Mouse (Mus musculus) induced T-regulatory cell, adult 2 months (primary cell): ENCODE measurements at regions not wholly inside any gene's neighbourhood (a gene's known extent, or its start where the extent isn't known, plus 50 kb on each side); places are given as distances from the start of the nearest gene placed in this dataset.

Experiments used
- DNase-seq: peaks from one replicate; pipeline ENCODE4 v3.0.0-alpha.2; 2012; ENCODE audit warnings: low read depth

GRCm38 (mm10) chr10:17075576-17075975 is 647.4 kb upstream of the Cited2 start:
- DNase-seq, result no peak

DNA sequence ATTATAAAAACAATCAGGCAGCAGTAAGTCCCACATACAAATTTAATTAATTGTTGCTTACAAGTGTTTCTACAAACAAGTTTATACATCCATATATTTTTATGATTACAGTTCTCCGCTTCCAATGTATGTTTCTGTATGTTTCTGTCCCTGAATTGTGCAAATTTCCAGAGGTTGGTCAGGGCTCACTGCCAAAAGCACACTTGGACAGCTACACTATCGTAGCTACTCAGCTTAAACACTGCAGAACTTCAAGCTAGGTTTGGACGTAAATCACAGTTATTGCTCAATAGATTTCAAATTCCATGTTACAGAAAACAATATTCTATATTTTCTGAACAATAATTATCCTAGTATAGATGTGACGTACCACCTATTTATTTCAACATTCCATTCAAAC is 646.8 kb upstream of the Cited2 start:
- DNase-seq, result no peak

- no peak for DNase-seq
These were observed 645.4 kb upstream of the Cited2 start for GRCm38 (mm10) chr10:17077580-17077979.

DNA sequence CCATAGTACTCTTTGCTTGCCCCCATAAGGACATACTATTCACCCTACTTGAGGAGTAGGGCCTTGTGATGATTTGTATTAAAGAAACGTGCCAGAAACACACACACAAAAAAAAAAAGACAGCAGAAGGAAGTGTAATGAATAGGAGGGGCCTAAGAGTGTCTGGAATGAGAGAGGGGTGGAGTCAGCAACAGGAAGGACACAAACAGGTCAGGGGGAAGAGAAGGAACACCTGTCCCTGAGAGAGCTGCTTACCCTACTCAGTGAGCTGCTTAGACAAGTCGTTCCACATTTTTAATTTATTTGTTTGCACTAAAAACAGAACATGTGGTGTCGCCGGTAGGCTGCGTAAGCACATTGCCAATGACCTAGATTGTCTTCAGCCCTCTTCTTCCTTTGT is 642.2 kb upstream of the Cited2 start:
- DNase-seq, result no peak

- DNase-seq, result no peak
These were observed 640.1 kb upstream of the Cited2 start for GRCm38 (mm10) chr10:17082926-17083325.

- no peak for DNase-seq
These were observed 621.0 kb upstream of the Cited2 start for GRCm38 (mm10) chr10:17102065-17102464.

DNA sequence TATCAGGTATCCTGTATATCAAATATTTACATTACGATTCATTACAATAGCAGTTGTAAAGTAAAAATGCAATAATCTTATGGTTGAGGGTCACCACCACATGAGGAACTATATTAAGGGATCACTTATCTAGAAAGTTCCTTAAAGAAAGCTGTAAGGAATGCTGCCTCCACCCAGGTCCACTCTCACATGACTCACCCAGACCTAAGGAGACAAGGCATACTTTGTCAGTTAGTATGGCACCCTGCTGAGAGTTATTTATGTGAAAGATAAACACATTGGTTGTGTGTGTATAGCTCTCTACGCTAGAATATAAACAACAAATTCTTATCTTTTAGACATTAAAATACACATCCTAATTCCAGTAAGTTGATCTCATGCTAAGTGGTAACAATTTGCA is 619.6 kb upstream of the Cited2 start:
- DNase-seq, result no peak

GRCm38 (mm10) chr10:17106831-17107230 is 616.2 kb upstream of the Cited2 start:
- DNase-seq, result no peak

DNA sequence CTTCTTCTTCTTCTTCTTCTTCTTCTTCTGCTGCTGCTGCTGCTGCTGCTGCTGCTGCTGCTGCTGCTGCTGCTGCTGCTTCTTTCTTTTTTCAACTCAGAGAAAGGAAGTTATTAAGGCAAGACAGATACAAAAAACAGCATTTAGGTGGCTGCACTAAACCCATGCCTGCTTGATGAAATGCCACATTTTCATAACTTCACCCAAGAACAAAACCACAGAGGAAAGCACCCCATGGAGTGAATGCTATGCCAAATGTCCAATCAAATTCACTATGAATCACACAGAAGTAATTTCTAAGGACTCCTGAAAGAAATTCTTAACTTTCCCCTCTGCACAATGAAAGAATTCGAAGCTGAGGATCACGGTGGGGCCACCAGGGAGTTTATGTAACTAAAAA is 611.9 kb upstream of the Cited2 start:
- DNase-seq, result no peak

GRCm38 (mm10) chr10:17114805-17115204 is 608.2 kb upstream of the Cited2 start:
- DNase-seq, result no peak

DNA sequence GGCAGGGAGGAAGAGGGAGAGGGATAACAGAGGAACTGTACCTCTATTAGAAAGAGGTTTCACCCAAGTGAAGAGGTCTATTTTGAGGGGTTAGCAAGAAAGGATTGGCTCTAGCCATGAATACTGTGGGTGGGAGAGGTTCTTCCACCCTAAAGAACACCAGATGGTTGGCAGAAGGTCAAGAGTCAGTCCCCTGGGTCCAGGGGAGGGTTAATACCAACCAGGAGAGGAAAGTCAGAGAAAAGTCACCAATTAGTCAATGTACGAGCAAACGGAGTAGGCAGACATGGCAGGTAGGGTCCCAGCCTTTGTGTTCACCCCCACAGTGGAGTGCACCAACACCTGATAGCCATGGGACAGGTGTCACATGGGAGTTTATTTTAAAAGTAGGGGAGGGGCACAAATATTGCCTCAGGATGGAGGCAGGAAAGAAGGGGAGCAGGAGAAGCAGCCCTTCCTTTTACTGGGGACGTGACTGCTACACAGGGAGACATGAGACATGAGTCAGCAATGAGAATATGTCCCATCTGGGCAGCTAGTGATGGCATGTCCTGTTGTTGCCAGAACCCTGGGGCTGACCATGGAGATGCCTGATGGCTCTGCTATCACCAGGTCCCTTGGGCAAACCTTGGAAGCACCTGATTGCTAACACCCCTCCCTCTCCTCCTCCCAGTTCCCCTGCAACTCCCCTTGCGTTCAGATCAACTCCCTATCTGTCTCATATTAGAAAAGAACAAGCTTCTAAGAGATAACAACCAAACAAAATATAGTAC is 593.4 kb upstream of the Cited2 start:
- DNase-seq, result no peak

GRCm38 (mm10) chr10:17130661-17131060 is 592.4 kb upstream of the Cited2 start:
- DNase-seq, result no peak

DNA sequence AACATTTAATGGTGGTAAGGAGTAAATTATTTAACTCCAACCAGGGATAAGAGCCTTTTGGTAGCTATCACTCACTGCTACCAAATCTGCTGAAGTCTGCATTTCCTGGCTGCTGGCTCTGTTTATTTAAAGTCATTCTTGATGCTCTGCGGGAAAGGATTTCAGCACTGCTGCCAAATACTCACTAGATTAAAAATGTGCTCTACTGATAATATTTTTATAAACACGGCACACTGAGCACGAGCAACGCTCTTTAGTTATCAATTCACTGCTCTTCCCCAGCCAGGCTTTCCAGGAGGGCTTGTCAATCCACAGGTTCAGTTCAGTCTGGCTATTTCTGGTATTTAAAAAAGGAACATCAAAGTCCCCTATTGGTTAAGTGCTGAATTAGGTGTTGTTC is 591.3 kb upstream of the Cited2 start:
- DNase-seq, result no peak

- DNase-seq, result no peak
These were observed 547.6 kb upstream of the Cited2 start for GRCm38 (mm10) chr10:17175385-17175784.

DNA sequence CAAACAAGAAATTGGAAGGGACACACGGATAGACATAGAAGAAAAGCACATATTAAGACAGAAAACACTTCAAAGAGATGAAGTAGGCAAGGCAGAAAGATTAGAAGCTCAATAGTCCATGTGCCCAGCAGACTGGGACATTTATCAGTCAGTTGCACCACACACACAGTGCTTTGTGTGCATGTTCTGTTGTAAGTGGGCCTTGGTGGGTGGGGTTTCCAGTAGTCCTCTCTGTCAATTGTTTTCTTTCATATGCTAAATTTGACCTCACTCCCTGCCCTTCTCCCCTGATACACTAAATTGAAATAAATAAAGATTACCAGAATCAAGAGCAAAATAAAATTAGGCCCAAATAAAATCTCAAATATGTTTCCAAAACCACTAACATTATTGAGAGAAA is 546.0 kb upstream of the Cited2 start:
- no peak for DNase-seq

DNA sequence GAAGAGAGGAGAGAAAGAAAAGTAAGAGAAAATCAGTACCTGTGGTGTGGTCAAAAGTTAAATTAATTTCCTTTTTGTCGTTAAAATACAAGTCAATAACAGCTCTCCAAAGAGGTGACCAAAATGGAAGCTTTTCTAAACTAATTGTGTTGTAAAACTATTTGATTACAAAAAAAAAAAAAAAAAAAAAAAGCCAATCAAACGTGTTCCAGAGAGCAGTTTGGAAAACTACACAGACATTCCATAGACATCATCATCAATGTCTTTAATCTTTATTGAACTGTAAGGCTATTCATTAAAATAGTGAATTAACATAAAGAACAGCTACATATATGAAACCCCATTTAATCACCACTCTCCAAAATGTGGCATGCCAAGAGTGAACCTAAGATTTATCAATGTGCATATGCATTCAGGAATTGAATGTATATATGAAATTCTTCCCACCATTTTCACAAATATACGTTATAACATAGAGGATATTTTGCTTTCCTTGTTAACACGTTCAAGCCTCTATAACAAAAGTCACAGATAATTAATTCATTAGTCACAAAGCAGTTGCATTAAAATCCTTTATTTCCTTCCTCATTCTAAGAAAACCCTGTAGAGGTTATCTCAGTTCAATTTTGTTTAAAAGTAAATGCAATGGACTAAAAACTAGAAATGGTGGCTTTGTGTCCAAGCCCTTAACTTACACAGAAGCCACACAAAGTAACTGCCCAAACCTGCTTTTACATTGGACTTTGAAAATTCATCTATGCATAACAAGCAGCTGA is 545.3 kb upstream of the Cited2 start:
- DNase-seq, result no peak

DNA sequence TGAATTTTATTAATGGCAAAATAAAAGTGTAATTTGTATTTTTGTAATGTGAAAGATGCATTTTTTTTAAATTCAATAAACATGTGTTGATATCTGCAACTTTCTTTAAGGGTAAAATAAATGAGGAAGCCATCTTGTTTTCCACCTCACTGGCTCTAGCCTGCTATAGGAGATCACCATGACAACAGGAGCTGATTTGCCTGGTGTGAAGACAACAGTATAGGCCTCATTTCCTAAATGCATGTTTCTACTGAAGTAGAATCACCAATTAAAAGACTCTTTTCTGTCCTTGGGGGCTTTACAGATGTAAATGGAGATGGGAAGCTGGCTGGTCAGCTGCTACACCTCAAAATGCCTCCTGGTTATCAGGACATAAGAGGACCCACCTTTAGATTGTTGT is 544.4 kb upstream of the Cited2 start:
- DNase-seq, result no peak

GRCm38 (mm10) chr10:17184418-17184817 is 538.6 kb upstream of the Cited2 start:
- no peak for DNase-seq

GRCm38 (mm10) chr10:17196205-17196604 is 526.8 kb upstream of the Cited2 start:
- no peak for DNase-seq

- no peak for DNase-seq
These were observed 526.4 kb upstream of the Cited2 start for GRCm38 (mm10) chr10:17196636-17197035.

GRCm38 (mm10) chr10:17200524-17201426 is 522.2 kb upstream of the Cited2 start:
- DNase-seq, result no peak

- no peak for DNase-seq
These were observed 521.6 kb upstream of the Cited2 start for GRCm38 (mm10) chr10:17201427-17201745.
